Mouse (Mus musculus): Measurements from ENCODE around the gene Tc2n. TPM values are rescaled to one million over a fixed set of nuclear protein-coding genes. Genes with fewer than 3 reads are reported as not detected.

The Tc2n gene
- total RNA-seq, 2 experiments from 2014 or later: 0.25 to 0.54 TPM

Other genes starting within 250 kb of the Tc2n start
- gene Fbln5, start 100.5 kb upstream of the Tc2n start, total RNA-seq (2021): 1 to 10 TPM; 3.4 to 4.8 TPM
- 10 to 100 TPM; 30.8 to 33.8 TPM for gene Trip11, start 194.7 kb upstream of the Tc2n start, total RNA-seq (2021)
- gene Atxn3, start 239.7 kb upstream of the Tc2n start, total RNA-seq (2021): 10 to 100 TPM; 19.3 to 21.3 TPM

All from layer of hippocampus, adult 18-20 months (tissue).